Mouse (Mus musculus) spleen, postnatal 36 days (tissue): ENCODE measurements around the gene Frmd5.
"Not testable (repeated sequence)": the region's sequence is repeated elsewhere in the genome, so short reads cannot be mapped to it uniquely, and the experiment has no call there.

Experiments used
- DNase-seq, 2 experiments: peaks; one replicate each; pipeline ENCODE4 v3.0.0; 2022; ENCODE audit warnings: low spot score in 2 of 2, mixed read lengths in 1 of 2

Gene Frmd5

GRCm38 (mm10) chr2:121505942-121506882, 300.7 kb downstream of the Frmd5 start, which contains the start of the genes Mfap1a and Wdr76:
Gene Mfap1a (minus strand): TSS chr2:121506665.
Gene Wdr76 (plus strand): TSS chr2:121506723.
- DNase-seq, result peak; percentile 84 to 89

- DNase-seq, result not testable (repeated sequence)
These were observed 305.3 kb downstream of the Frmd5 start for GRCm38 (mm10) chr2:121501550-121501949.
